Mouse (Mus musculus): ENCODE results near the gene Capza1.
"Not testable (repeated sequence)": the region's sequence is repeated elsewhere in the genome, so short reads cannot be mapped to it uniquely, and the experiment has no call there.

The Capza1 gene

GRCm38 (mm10) chr3:104863786-104864650 lies at the start of gene Capza1, which contains the start of gene St7l:
Capza1 (minus strand) TSS chr3:104864505.
St7l (plus strand) TSS chr3:104864005.
- peak; percentile 84 for DNase-seq (ENCODE audit: low read depth, low spot score)

DNA sequence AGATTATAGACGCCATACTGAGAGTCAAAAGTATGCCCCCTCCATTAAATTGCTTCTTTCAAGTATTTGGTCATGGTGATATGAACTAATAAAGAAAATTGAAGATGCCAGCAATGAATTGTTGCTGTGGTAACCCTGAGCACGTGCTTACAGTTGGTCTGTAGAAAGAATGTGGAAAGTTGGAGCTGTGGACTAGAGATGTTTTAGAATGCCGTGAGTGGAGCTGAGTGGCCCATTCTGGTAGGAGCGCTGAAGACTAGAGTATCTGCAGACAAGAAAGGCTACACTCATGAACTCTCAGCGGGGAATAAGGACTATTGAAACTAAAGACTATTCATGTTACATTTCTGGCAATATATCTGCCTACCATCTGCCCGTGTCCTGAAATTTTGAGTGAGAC lies 44.9 kb upstream of the Capza1 start:
- DNase-seq (ENCODE audit: low read depth, low spot score) = no peak

- no peak for DNase-seq (ENCODE audit: low read depth, low spot score)
Observed at GRCm38 (mm10) chr3:104906007-104906406, 41.7 kb upstream of the Capza1 start.

GRCm38 (mm10) chr3:104905389-104905788 lies 41.1 kb upstream of the Capza1 start:
- DNase-seq (ENCODE audit: low read depth, low spot score) = no peak

GRCm38 (mm10) chr3:104901154-104901553 lies 36.8 kb upstream of the Capza1 start:
- no peak for DNase-seq (ENCODE audit: low read depth, low spot score)

DNA sequence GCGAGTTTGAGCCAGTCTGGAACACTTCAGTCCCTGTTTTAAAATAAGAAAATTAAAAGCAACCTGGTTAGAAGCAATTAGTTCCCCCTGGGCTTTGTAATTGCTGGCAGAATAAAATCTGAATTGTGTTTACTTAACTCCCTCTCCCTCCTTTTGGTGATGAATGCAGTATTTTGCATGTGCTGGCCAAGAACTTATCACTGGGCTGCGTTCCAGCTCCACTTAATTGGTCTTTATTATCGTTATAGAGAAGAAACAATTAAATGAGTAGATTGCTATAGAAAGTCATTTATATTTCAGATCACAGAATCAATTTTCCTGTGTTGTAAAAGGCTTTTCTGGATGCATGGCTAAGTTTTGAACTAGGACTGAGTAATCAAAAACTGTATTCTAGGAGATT lies 31.8 kb upstream of the Capza1 start:
- DNase-seq (ENCODE audit: low read depth, low spot score) = no peak

DNA sequence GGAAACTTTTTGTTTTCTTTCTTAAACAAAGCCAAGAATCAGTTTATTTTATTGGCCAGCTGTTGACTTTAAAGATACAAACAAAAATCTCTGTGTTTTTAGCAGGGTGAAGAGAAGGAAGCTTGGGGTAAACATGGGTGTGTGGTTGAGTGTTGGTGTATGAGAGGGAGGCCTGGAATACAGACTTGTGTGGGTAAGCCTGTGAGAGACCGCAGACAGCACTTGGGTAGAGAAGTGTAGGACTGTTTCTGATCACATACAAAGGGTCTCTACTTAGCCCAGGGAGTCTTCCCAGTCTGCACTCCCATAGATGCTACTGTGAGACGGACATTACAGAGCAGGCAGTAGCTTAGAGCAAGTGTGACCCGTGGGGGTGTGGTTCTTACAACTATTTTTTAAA lies 24.3 kb upstream of the Capza1 start:
- DNase-seq (ENCODE audit: low read depth, low spot score) = no peak

DNA sequence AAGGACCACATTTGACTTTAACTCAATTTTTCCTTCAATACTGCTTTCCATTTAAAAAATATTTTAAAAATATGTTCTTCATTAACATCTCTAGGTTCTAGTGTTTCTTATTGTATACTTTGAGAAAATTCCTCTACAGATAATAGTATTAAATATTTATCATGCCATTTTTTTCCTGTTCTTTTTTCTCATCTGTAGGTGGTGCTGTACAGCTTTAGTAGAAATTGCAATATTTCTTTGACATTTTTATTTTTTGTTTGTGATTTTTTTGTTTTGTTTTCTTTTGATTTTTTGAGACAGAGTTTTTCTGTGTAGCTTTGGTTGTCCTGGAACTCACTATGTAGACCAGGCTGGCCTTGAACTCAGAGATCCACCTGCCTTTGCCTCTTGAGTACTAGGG lies 5.3 kb upstream of the Capza1 start:
- no peak for DNase-seq (ENCODE audit: low read depth, low spot score)

GRCm38 (mm10) chr3:104866674-104867073 lies 2.4 kb upstream of the Capza1 start:
- DNase-seq (ENCODE audit: low read depth, low spot score) = not testable (repeated sequence)

GRCm38 (mm10) chr3:104865341-104865788 lies 1.1 kb upstream of the Capza1 start:
- DNase-seq (ENCODE audit: low read depth, low spot score) = no peak

GRCm38 (mm10) chr3:104864651-104865340 lies 491 bp upstream of the Capza1 start:
- DNase-seq (ENCODE audit: low read depth, low spot score) = peak; percentile 87

DNA sequence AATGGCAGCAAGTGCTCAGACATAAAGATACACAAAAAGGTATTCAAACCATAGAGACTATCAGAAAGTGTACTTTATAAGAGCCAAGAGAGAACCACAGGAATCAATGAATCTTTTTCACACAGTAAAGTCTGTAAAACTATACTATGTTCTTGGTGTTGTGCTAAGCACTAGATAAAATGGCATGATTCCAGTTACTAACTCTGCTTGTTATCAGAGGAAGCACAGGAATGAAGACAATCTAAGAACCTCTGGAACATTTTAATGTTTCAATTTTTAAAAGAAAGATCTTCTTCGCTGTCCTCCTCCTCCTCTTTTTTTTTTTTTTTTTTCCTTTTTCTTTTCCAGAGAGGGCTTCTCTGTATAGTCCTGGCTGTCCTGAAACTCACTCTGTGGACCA lies 5.7 kb downstream of the Capza1 start:
- DNase-seq (ENCODE audit: low read depth, low spot score) = no peak

GRCm38 (mm10) chr3:104856106-104856505 lies 8.2 kb downstream of the Capza1 start:
- DNase-seq (ENCODE audit: low read depth, low spot score) = no peak

DNA sequence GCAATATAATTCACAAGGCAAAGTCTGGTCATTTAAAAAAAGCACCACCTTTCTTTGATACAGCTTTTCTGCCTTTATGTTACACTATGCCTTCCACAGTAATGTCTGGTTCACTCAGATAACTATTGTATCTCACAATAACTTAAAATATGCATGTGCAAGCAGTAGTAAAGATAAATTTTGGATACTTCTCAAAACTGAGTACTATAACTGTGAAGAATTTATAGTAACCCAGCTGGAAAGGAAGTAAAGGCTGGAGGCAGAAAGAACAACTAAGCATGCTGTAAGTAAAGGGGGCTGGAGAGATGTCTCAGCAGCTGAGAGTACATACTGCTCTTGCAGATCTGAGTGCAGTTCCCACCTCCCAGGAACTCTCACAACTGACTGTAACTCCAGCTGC lies 9.4 kb downstream of the Capza1 start:
- no peak for DNase-seq (ENCODE audit: low read depth, low spot score)

DNA sequence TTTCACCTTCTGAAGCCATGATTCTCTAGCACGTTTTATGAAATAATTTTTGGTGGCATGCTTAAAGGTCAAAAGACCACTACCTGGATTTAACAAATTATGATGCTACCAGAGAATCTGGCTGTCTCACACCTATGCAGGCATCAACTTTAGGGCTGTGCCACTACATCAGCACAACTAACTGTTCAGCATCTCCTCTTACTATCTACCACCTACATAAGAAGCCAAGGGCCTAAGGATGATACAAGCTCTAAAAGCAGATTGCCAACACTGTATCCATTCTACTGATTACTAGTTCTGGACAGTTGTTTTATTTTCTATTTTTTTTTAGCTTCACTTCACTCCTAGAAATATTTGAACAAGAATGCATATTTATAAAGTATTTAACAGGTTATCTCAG lies 9.8 kb downstream of the Capza1 start:
- DNase-seq (ENCODE audit: low read depth, low spot score) = no peak

- no peak for DNase-seq (ENCODE audit: low read depth, low spot score)
Observed at GRCm38 (mm10) chr3:104846601-104847000, 17.7 kb downstream of the Capza1 start.

GRCm38 (mm10) chr3:104841049-104841448 lies 23.3 kb downstream of the Capza1 start:
- DNase-seq (ENCODE audit: low read depth, low spot score) = no peak

DNA sequence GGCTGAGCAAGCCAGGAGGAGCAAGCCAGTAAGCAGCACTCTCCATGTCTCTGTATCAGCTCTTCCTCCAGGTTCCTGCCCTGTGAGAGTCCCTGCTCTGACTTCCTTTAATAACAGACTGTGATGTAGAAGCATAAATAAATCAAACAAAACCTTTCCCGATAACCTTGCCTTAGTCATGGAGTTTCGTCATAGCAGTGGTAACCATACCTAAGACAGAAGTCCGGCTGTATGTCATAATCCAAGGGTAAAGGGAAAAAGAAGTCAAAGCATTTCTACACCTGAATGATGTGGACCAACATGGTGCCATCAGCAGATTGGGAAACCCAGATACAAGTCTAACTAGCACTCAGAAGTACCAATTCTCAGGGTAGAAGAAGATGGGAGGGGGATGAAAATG lies 28.5 kb downstream of the Capza1 start:
- no peak for DNase-seq (ENCODE audit: low read depth, low spot score)

GRCm38 (mm10) chr3:104822413-104822812 lies 41.9 kb downstream of the Capza1 start:
- DNase-seq (ENCODE audit: low read depth, low spot score) = no peak

DNA sequence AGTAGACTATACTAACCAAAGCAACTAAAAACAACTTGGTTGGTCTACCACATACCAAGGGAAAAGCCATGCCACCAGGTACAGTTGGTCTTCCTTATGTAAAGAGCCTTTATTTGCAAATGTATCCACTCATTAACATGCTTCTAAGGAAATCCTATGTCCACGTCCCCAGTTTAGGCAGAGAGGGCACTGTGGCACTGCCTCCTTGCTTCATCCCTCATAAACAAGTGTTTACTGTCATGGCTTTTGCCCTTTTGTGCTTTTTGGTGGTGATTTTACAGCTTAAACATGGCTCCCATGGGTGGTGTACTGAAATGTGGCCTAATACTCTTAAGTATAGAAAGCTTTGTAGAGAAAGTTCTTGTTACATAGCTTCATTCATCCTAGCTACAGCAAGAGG lies 43.9 kb downstream of the Capza1 start:
- no peak for DNase-seq (ENCODE audit: low read depth, low spot score)

DNA sequence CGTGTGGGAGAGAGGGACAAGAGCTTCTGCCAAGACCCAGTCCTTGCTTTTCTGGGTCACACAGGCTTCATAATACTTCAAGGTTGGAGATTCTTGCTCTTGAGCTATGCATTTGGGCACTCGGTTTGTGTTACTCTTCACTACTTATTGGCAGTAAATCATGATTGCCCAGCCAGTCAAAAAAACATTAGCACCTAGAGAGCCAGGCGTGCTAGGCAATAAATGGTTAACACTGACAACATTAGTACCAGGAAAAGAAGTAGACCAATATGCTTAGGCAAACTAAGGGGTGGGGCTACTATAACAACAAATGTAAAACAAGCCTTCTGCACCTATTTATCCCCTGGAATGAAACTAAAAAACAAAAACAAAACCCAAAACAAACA lies 45.6 kb downstream of the Capza1 start:
- no peak for DNase-seq (ENCODE audit: low read depth, low spot score)

DNA sequence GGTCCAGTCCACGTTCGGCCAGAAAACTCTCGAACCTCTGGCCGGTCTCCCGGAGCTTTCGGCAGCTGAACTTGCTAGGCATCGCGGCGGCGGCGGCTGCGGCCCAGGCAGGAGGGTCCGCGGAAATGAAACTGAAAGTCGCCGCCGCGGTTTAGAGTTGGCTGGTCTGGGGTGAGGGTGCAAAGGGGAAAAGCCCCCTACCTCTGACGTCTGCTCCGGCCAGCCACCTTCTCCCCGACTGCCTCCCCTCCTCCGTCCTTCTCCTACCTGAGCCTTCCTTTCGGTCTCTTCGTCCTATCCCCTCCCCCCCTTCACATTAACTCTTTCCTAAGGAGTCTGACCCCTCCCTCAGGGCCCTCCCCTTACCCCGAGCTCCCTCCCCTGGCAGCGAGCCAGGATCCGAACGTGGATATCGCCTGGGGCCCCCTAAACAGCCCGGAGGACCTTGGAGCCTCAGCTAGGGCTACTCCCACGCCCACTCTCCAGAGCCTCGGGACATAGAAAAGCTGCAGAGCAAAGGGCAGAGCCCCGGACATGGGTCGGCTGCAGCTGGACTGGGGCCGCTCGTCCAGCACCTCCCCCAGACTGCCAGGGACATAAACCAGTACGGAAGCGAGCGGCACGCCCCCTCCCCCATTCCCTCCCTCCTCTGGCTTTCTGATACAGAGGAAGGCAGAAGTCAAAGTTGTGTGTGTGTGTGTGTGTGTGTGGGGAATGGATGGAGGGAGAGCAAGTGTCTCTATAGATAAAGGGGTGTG lies 46.1 kb downstream of the Capza1 start, which contains the start of gene Mov10:
Gene Mov10 (minus strand): TSS at position 573 of the 758 bp plus-strand sequence.
- DNase-seq (ENCODE audit: low read depth, low spot score) = peak; percentile 36

All from retina, postnatal 7 days (tissue).